Mouse (Mus musculus) thymus, adult 2 months (tissue): Measurements from ENCODE around the gene Orm2. TPM values are rescaled to one million over a fixed set of nuclear protein-coding genes. Genes with fewer than 3 reads are reported as not detected.
A peak's percentile ranks its signal among the peaks of the same experiment; 100 is the strongest.

ENCODE experiments used
- DNase-seq: peaks from one replicate; pipeline ENCODE4 v3.0.0; 2021
- H3K27ac ChIP-seq: fragments of 200-500 bp; 2 replicates; pipeline ENCODE4 v1.5.1; 2012; ENCODE audit warnings: low read length, control low read depth; ENCODE audit not compliant: control insufficient read depth, insufficient read depth
- H3K27me3 ChIP-seq: fragments of 200-500 bp; 2 replicates; pipeline ENCODE4 v1.6.1; 2012; ENCODE audit warnings: mild to moderate bottlenecking, low read length, moderate library complexity, mixed read lengths; ENCODE audit not compliant: control insufficient read depth, insufficient read depth
- H3K36me3 ChIP-seq: fragments of 200-500 bp; 2 replicates; pipeline ENCODE4 v1.6.1; 2012; ENCODE audit warnings: mild to moderate bottlenecking, low read length, moderate library complexity; ENCODE audit not compliant: control insufficient read depth, insufficient read depth
- H3K4me1 ChIP-seq: fragments of 200-500 bp; replicated peaks from 2 replicates; pipeline ENCODE4 v1.6.1; 2012; ENCODE audit warnings: low read length; ENCODE audit not compliant: control insufficient read depth, insufficient read depth
- H3K4me3 ChIP-seq: fragments of 200-500 bp; 2 replicates; pipeline ENCODE4 v1.5.1; 2012; ENCODE audit warnings: mild to moderate bottlenecking, low read length, control low read depth, moderate library complexity; ENCODE audit not compliant: control insufficient read depth, insufficient read depth
- CTCF ChIP-seq: fragments of 200-500 bp; IDR thresholded peaks from 2 replicates; pipeline ENCODE4 v1.5.1; 2012; ENCODE audit warnings: mild to moderate bottlenecking, control low read depth, low read length, moderate library complexity, borderline replicate concordance; ENCODE audit not compliant: control insufficient read depth, poor library complexity, insufficient read depth; ENCODE audit errors: extremely low read depth
- POLR2A ChIP-seq: fragments of 200-500 bp; IDR thresholded peaks from 2 replicates; pipeline ENCODE4 v1.6.1; 2012; ENCODE audit warnings: mild to moderate bottlenecking, low read length, control low read depth, moderate library complexity; ENCODE audit not compliant: control insufficient read depth, poor library complexity, insufficient read depth; ENCODE audit errors: extremely low read depth
- WGBS: fragments of 180-500 bp; shearing (Covaris S2); methylation state at CpG from one replicate; pipeline ENCODE4 v1.1.7; 2018; 5-methylcytosine and 5-hydroxymethylcytosine counted together
- polyA plus RNA-seq: library from polyadenylated mRNA; depleted of rRNA; stranded (reverse); fragments of >200 nt; gene quantifications from 2 replicates; pipeline ENCODE4 v1.2.3, GENCODE M21; 2012

The Orm2 gene
- polyA plus RNA-seq, 1 experiment = 0.38 TPM

DNA sequence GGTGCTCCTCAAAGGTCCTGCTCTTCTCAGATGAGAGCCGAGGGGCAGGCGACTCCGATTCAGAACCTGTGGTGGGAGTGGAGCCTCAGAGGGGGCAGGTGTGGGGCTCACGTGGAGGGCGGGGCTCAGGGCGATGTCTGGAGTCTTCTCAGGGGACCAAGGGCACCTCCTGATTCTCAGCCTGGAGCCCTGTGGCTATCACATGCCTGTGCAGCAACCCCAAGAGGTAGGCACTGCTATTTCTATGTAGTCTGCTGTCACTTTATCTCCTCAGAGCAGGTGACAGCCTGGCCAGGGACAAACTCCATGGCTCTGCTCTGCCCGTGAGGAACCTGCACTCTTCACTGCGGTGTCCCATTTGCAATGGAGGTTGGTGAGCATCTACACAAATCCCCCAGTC lies 11.2 kb downstream of the Orm2 start:
- H3K27me3 ChIP-seq = no peaks in the 10 kb centered on the region
- H3K4me1 ChIP-seq = no peaks in the 10 kb centered on the region
- 95% methylated on average over 8 of the region's 8 CpGs for WGBS
- H3K4me3 ChIP-seq = no peak overlapping the region
- peaks cover 87% of the 10 kb centered on the region for H3K36me3 ChIP-seq
- DNase-seq = no peak
- no peak overlapping the region for H3K27ac ChIP-seq
- TF ChIP-seq CTCF (no peak), POLR2A (no peak)

DNA sequence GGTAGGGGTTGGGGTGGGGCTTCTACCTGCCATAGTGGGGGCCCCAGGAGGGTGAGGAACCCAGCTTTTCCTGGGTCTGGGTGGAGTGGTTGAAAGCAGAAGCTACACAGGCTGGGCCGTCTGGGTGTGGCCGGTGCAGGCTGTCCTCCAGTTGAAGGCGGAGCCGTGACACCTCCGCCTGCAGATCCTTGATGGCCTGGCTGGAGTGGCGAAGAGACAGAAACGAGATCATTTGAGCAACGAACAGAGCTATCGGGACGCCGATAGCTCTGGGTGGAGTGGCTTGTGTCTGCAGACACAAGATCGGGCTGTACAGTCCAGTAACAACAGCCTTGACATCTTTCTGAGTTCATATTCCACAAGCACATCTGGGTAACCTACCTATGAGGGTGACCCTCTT lies 12.1 kb downstream of the Orm2 start:
- H3K4me3 ChIP-seq = no peak overlapping the region
- H3K4me1 ChIP-seq = no peaks in the 10 kb centered on the region
- peaks cover 88% of the 10 kb centered on the region for H3K36me3 ChIP-seq
- H3K27me3 ChIP-seq = no peaks in the 10 kb centered on the region
- DNase-seq = no peak
- 94% methylated on average over 12 of the region's 12 CpGs for WGBS
- TF ChIP-seq CTCF = no peak
- no peak for TF ChIP-seq POLR2A
- no peak overlapping the region for H3K27ac ChIP-seq

DNA sequence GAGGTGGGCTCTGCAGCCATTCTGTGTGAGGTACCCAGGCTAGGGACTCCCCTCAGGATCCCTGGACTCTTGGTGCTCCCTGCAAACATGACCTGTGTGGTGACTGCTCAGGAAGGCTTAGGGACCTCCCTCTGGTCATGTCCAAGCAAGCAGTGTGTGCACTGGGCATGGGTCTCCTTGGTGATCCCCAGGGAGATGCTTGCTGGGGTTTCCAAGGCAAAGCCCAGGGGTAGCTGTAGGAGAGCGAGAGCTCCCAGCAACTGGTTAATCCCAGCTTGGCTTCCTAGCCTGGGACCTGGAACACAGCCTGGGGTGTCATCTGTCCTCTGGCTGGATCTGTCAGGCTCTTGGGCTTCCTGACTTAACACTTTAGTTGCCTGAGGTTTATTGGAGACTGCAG lies 13.1 kb downstream of the Orm2 start:
- Histone ChIP-seq H3K4me3 (no peak overlapping the region), H3K27me3 (no peaks in the 10 kb centered on the region), H3K4me1 (no peaks in the 10 kb centered on the region), H3K36me3 (peaks cover 88% of the 10 kb centered on the region), H3K27ac (no peak overlapping the region)
- DNase-seq = no peak
- TF ChIP-seq CTCF (no peak), POLR2A (no peak)
- WGBS = 96% methylated on average over 1 of the region's 1 CpGs

DNA sequence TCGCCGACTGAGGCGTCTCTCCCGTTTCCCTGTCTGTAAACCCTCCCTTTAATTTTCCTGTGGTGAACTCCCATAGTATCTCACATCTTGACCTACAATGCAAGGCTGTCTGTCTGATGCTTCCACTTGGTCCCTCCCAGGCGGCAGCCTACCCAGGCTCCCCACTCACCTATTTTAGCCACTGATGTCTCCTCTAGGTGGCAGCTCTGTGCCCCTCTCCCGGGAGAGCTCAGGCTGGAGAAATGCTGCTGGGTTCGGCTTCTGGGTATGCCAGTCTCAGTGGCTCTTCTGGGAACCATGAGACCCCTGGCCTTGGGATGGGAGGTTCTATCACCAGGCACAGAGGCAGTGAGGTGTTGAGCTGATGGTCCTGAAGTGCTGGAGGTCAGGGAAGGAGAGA lies 15.2 kb downstream of the Orm2 start:
- no peak overlapping the region for H3K4me3 ChIP-seq
- peak; percentile 32; the same call in 1 of the 2 replicates for TF ChIP-seq CTCF
- no peak for TF ChIP-seq POLR2A
- no peak overlapping the region for H3K27ac ChIP-seq
- DNase-seq = peak; percentile 46
- H3K27me3 ChIP-seq = no peaks in the 10 kb centered on the region
- 87% methylated on average over 7 of the region's 7 CpGs for WGBS
- peaks cover 90% of the 10 kb centered on the region for H3K36me3 ChIP-seq
- no peaks in the 10 kb centered on the region; the same call in 1 of the 2 replicates for H3K4me1 ChIP-seq

DNA sequence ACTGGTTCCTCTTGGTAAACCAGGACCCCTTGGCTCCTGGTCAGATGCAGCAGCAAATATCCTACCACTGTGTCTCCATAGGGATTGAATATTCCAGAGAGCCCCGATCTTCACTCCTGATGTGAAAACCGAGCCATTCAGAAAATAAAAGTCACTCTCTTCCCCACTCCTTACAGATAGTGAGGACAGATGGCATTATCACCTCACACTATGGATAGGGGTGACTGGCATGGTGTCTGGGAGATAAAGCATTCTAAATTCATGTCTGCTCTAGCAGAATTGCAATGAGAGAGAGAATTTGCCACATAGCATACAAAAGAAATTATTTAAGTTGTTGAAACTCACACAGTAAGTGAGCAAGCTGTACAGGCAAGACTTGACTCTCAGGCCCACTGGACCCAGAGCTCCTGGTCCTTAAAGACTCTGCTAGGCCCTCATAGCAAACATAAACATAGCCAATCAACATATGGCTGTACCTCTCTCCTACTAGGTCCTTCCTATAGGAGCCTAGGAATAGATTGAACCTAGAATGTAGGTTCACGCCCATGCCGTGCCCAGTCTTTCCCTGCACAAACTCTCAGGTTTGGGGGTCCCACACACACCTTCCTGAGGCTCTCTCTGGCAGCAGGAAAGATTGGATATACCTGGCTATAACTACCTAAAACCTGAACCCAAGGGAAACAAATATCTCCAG lies 20.6 kb downstream of the Orm2 start:
- Histone ChIP-seq H3K36me3 (peaks cover 64% of the 10 kb centered on the region), H3K4me1 (peaks cover 27% of the 10 kb centered on the region), H3K27ac (no peak overlapping the region), H3K27me3 (no peaks in the 10 kb centered on the region), H3K4me3 (no peak overlapping the region)
- no peak for DNase-seq
- no peak for TF ChIP-seq POLR2A
- no peak for TF ChIP-seq CTCF
- 97% methylated on average over 4 of the region's 4 CpGs for WGBS

DNA sequence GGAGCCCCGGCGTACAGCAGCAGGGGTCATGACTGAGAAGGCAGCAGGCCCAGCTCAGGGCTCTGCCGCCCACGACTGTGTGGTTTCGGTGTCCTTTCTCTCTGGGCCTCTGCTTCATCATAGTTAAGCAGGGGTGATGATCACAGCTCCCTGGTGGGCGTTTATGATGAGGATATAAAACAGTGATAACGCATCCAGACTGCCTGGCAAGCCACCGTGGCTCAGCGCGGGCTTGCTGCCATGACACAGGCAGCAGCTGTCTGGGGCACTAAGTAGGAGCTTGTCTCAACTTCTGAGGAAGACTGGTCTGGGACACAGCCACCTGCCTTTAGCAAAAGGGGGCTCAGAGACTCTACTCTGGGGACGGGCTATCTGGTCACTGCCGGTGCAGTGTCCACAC lies 21.2 kb downstream of the Orm2 start:
- peaks cover 57% of the 10 kb centered on the region for H3K36me3 ChIP-seq
- no peaks in the 10 kb centered on the region for H3K27me3 ChIP-seq
- H3K27ac ChIP-seq = no peak overlapping the region
- no peak overlapping the region for H3K4me3 ChIP-seq
- H3K4me1 ChIP-seq = peaks cover 33% of the 10 kb centered on the region
- DNase-seq = no peak
- 93% methylated on average over 12 of the region's 12 CpGs for WGBS
- TF ChIP-seq CTCF = no peak
- no peak for TF ChIP-seq POLR2A
